31 mouse cellular contexts compared by ENCODE assay signal in the genomic region with DNA sequence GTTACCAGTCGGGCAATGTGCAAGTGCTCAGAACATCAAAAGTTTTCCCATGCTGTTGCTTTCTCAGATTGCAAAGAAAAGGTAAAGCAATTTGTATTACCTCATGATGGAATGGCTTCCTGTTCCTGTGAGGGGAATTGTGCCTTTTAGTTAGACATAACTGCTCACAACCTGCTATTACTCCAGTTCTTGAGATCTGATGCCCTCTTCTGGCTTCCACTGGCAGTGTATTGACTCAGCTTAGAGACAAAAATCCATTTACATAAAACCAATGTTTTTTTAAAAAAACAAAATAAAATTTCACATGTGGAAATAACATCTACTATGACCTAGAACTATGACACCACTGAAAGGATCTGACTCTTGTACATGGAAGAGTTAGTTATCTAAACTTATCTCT. TPM values are rescaled to one million over a fixed set of nuclear protein-coding genes. Genes with fewer than 3 reads are reported as not detected.
DNase-seq lines count a peak whose midpoint lies in the region; ATAC-seq lines count a peak whose summit lies in the region.
"Not testable (repeated sequence)": the region's sequence is repeated elsewhere in the genome, so short reads cannot be mapped to it uniquely, and the experiment has no call there.
"Had no signal": no experiment of that assay in that cellular context is flagged by ENCODE, and none has a peak within 500 bp of the region (broad histone marks: within the 10 kb centered on the region; RNA-seq: fewer than 3 reads in every experiment).

No protein-coding gene starts in this region.

- H3K4me2 ChIP-seq in midbrain, embryonic 14.5 days (ENCODE audit: low read length), result not testable (repeated sequence)

- not testable (repeated sequence) for H3K9ac ChIP-seq in midbrain, embryonic 14.5 days (replicated peaks; ENCODE audit: low read length)

- not testable (repeated sequence) for H3K4me3 ChIP-seq in midbrain, embryonic 14.5 days (replicated peaks; ENCODE audit: low read depth, low read length)

- WGBS in midbrain, embryonic 14.5 days, result 91% methylated on average over 1 of the region's 1 CpGs

- ATAC-seq in midbrain, embryonic 14.5 days (ENCODE audit: low FRiP score, low TSS enrichment), result not testable (repeated sequence)

- H3K27ac ChIP-seq in midbrain, embryonic 14.5 days (replicated peaks; ENCODE audit: low read depth, low read length), result not testable (repeated sequence)

- not testable (repeated sequence) for H3K9me3 ChIP-seq in midbrain, embryonic 14.5 days (ENCODE audit: control insufficient read depth, low read length)

- H3K4me1 ChIP-seq in midbrain, embryonic 14.5 days (ENCODE audit: control insufficient read depth, insufficient read depth, low read length), result not testable (repeated sequence)

- H3K27me3 ChIP-seq in midbrain, embryonic 14.5 days (ENCODE audit: control insufficient read depth, insufficient read depth, low read length), result not testable (repeated sequence)

- DNase-seq in 3T3-L1 (ENCODE audit: low read depth, low spot score) (peak; percentile 50), adipocyte (ENCODE audit: low spot score) (peak; percentile 35)
- peak; percentile 0 for DNase-seq in embryo, embryonic 11 days
- peak; percentile 3 for DNase-seq in heart, postnatal 4 days
- peak; percentile 4 for DNase-seq in kidney, postnatal 10 days
- DNase-seq in layer of hippocampus, postnatal 14 days (ENCODE audit: low spot score in 2 of 2), result peak; percentile 0 to 7
- DNase-seq in midbrain, embryonic 14.5 days, result peak; percentile 4
- DNase-seq in right cerebral cortex, postnatal 10 days (ENCODE audit: low spot score in 2 of 2), result peak; percentile 16 to 21

- H3K36me3 ChIP-seq in midbrain, embryonic 14.5 days (ENCODE audit: control insufficient read depth, insufficient read depth, low read length), result not testable (repeated sequence)

RNA-seq across cellular contexts. Expression of gene Catsperb, which starts 43.0 kb away (rescaled TPM):
- total RNA-seq in heart, postnatal 4 days (2021), result not detected
- not detected for total RNA-seq in layer of hippocampus, postnatal 14 days (2021)
- not detected in 2 replicates for polyA plus RNA-seq in midbrain, embryonic 14.5 days (2014; fragmentation: Nextera tagmentation; extraction: Ambion mirVana)
- total RNA-seq: adrenal gland, postnatal 14 days; G1E; gastrocnemius, adult 2 months; gastrocnemius, postnatal 4 days; heart, postnatal 36 days; layer of hippocampus, adult 18-20 months; megakaryocyte-erythroid progenitor cell, adult 5-6 weeks had no signal
- polyA plus RNA-seq: activated CD4-positive, CD25-positive, alpha-beta regulatory T cell, adult 4 months; CD4-positive, CD25-positive, alpha-beta regulatory T cell, adult 4 months; embryonic facial prominence, embryonic 12.5 days; forebrain, embryonic 12.5 days; frontal cortex, adult 2 months; G1E; heart, embryonic 15.5 days; hindbrain, embryonic 14.5 days; intestine, embryonic 14.5 days; kidney, embryonic 14.5 days; limb, embryonic 10.5 days; liver, embryonic 15.5 days; lung, embryonic 16.5 days; midbrain, embryonic 15.5 days; myocyte; neural tube, embryonic 13.5 days; thymus, postnatal 0 days had no signal

Comparison
In these comparisons a context has a peak if more than half of its experiments do, and no peak if none do; other contexts are left out.
1. DNase-seq: peak in every context shown above with its lines; median percentile 50 in 3T3-L1; 35 in adipocyte; 18 in right cerebral cortex, postnatal 10 days; 4 in kidney, postnatal 10 days; 4 in midbrain, embryonic 14.5 days; 4 in layer of hippocampus, postnatal 14 days; 3 in heart, postnatal 4 days; 0 in embryo, embryonic 11 days.